Mouse (Mus musculus) kidney, adult 2 months (tissue): ENCODE results near the gene Nxpe4.

ENCODE experiments used
- CTCF ChIP-seq: fragments of 200-500 bp; conservative IDR thresholded peaks from 2 replicates; pipeline ENCODE4 v1.5.1; 2011; ENCODE audit warnings: low read depth, mild to moderate bottlenecking, control low read depth, low read length, moderate library complexity, mixed read lengths; ENCODE audit not compliant: insufficient read depth, insufficient read length
- POLR2A ChIP-seq: fragments of 200-500 bp; IDR thresholded peaks from one replicate; pipeline ENCODE4 v1.6.1; 2011; ENCODE audit warnings: low read depth, low read length, control low read depth

DNA sequence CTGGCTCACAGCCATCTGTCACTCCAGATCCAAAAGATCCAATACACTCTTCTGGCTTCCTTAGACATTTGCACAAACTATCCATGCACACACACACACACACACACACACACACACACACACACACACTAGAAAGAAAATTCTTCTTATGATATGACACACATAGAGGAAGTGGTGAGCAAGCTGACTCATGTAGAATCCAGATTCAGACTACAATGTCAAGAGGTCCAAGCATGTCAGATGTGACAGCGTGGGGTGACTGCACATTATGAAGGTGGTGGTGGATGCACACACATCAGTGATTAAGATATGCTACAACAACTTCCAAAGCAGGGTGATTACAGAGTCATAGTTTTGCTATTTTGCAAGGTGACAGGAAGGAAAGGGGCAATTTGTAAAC lies 282.1 kb downstream of the Nxpe4 start:
- TF ChIP-seq CTCF: no peak
- no peak for TF ChIP-seq POLR2A
